Mouse (Mus musculus): ENCODE data around the gene Arl16. TPM values are rescaled to one million over a fixed set of nuclear protein-coding genes. Genes with fewer than 3 reads are reported as not detected.

Gene Arl16
- polyA plus RNA-seq, 1 experiment from 2014 or later = 50.5 TPM

GRCm38 (mm10) chr11:120501701-120502100, 34.3 kb upstream of the Arl16 start:
- Histone ChIP-seq H3K4me3 (no peak overlapping the region), H3K36me3 (peaks cover 28% of the 10 kb centered on the region), H3K27me3 (no peaks in the 10 kb centered on the region), H3K4me2 (no peak overlapping the region), H3K9me3 (no peaks in the 10 kb centered on the region), H3K27ac (no peak overlapping the region), H3K9ac (no peak overlapping the region), H3K4me1 (peaks cover 5% of the 10 kb centered on the region)
- WGBS = 82% methylated on average over 4 of the region's 4 CpGs
- ATAC-seq (ENCODE audit: insufficient number of reproducible peaks, low FRiP score, low TSS enrichment, low read depth) = no peak

- no peak for ATAC-seq (ENCODE audit: insufficient number of reproducible peaks, low FRiP score, low TSS enrichment, low read depth)
- 66% methylated on average over 6 of the region's 6 CpGs for WGBS
Measured at GRCm38 (mm10) chr11:120501018-120501417, 33.6 kb upstream of the Arl16 start.

GRCm38 (mm10) chr11:120500357-120500756, 33.0 kb upstream of the Arl16 start:
- Histone ChIP-seq H3K27ac (no peak overlapping the region), H3K4me2 (no peak overlapping the region), H3K4me1 (peaks cover 5% of the 10 kb centered on the region), H3K9ac (no peak overlapping the region), H3K4me3 (no peak overlapping the region), H3K9me3 (no peaks in the 10 kb centered on the region), H3K36me3 (peaks cover 40% of the 10 kb centered on the region), H3K27me3 (no peaks in the 10 kb centered on the region)
- WGBS = 13% methylated on average over 3 of the region's 3 CpGs
- no peak for ATAC-seq (ENCODE audit: insufficient number of reproducible peaks, low FRiP score, low TSS enrichment, low read depth)

More at GRCm38 (mm10) chr11:120501018-120501417, 33.6 kb upstream of the Arl16 start:
- H3K27ac ChIP-seq = no peak overlapping the region
- H3K27me3 ChIP-seq = no peaks in the 10 kb centered on the region
- H3K9ac ChIP-seq = no peak overlapping the region
- H3K36me3 ChIP-seq = peaks cover 34% of the 10 kb centered on the region
- no peak overlapping the region for H3K4me3 ChIP-seq
- H3K9me3 ChIP-seq = no peaks in the 10 kb centered on the region
- no peak overlapping the region for H3K4me2 ChIP-seq
- peaks cover 5% of the 10 kb centered on the region for H3K4me1 ChIP-seq

- H3K9me3 ChIP-seq = no peaks in the 10 kb centered on the region
- no peaks in the 10 kb centered on the region for H3K27me3 ChIP-seq
- no peak overlapping the region for H3K4me3 ChIP-seq
- peaks cover 45% of the 10 kb centered on the region for H3K36me3 ChIP-seq
- H3K9ac ChIP-seq = no peak overlapping the region
- WGBS = 76% methylated on average over 6 of the region's 6 CpGs
- peaks cover 5% of the 10 kb centered on the region for H3K4me1 ChIP-seq
- H3K27ac ChIP-seq = no peak overlapping the region
- no peak overlapping the region for H3K4me2 ChIP-seq
- no peak for ATAC-seq (ENCODE audit: insufficient number of reproducible peaks, low FRiP score, low TSS enrichment, low read depth)
Measured at GRCm38 (mm10) chr11:120499894-120500293, 32.5 kb upstream of the Arl16 start.

GRCm38 (mm10) chr11:120498891-120499290, 31.5 kb upstream of the Arl16 start:
- Histone ChIP-seq H3K4me2 (no peak overlapping the region), H3K27ac (no peak overlapping the region), H3K27me3 (no peaks in the 10 kb centered on the region), H3K9me3 (no peaks in the 10 kb centered on the region), H3K4me3 (no peak overlapping the region), H3K9ac (no peak overlapping the region), H3K36me3 (peaks cover 52% of the 10 kb centered on the region), H3K4me1 (peaks cover 6% of the 10 kb centered on the region)
- no peak for ATAC-seq (ENCODE audit: insufficient number of reproducible peaks, low FRiP score, low TSS enrichment, low read depth)
- WGBS = 83% methylated on average over 5 of the region's 5 CpGs

GRCm38 (mm10) chr11:120498226-120498625, 30.8 kb upstream of the Arl16 start:
- Histone ChIP-seq H3K36me3 (peaks cover 52% of the 10 kb centered on the region), H3K4me3 (no peak overlapping the region), H3K27ac (no peak overlapping the region), H3K4me2 (no peak overlapping the region), H3K9ac (no peak overlapping the region), H3K27me3 (no peaks in the 10 kb centered on the region), H3K4me1 (peaks cover 13% of the 10 kb centered on the region), H3K9me3 (no peaks in the 10 kb centered on the region)
- no peak for ATAC-seq (ENCODE audit: insufficient number of reproducible peaks, low FRiP score, low TSS enrichment, low read depth)
- WGBS = 92% methylated on average over 12 of the region's 12 CpGs

GRCm38 (mm10) chr11:120497436-120497835, 30.0 kb upstream of the Arl16 start:
- Histone ChIP-seq H3K27me3 (no peaks in the 10 kb centered on the region), H3K4me2 (no peak overlapping the region), H3K4me1 (peaks cover 21% of the 10 kb centered on the region), H3K9ac (no peak overlapping the region), H3K9me3 (no peaks in the 10 kb centered on the region), H3K27ac (no peak overlapping the region), H3K4me3 (no peak overlapping the region), H3K36me3 (peaks cover 52% of the 10 kb centered on the region)
- WGBS = 89% methylated on average over 3 of the region's 3 CpGs
- ATAC-seq (ENCODE audit: insufficient number of reproducible peaks, low FRiP score, low TSS enrichment, low read depth) = no peak

- WGBS = 87% methylated on average over 3 of the region's 3 CpGs
- Histone ChIP-seq H3K4me3 (no peak overlapping the region), H3K4me2 (no peak overlapping the region), H3K9ac (no peak overlapping the region), H3K4me1 (peaks cover 37% of the 10 kb centered on the region), H3K9me3 (no peaks in the 10 kb centered on the region), H3K27ac (no peak overlapping the region), H3K27me3 (no peaks in the 10 kb centered on the region), H3K36me3 (peaks cover 49% of the 10 kb centered on the region)
- ATAC-seq (ENCODE audit: insufficient number of reproducible peaks, low FRiP score, low TSS enrichment, low read depth) = no peak
Measured at GRCm38 (mm10) chr11:120493911-120494310, 26.5 kb upstream of the Arl16 start.

- peaks cover 49% of the 10 kb centered on the region for H3K36me3 ChIP-seq
- 44% methylated on average over 3 of the region's 3 CpGs for WGBS
- H3K27me3 ChIP-seq = no peaks in the 10 kb centered on the region
- H3K9me3 ChIP-seq = no peaks in the 10 kb centered on the region
- H3K9ac ChIP-seq = no peak overlapping the region
- peaks cover 37% of the 10 kb centered on the region for H3K4me1 ChIP-seq
- ATAC-seq (ENCODE audit: insufficient number of reproducible peaks, low FRiP score, low TSS enrichment, low read depth) = no peak
- 0 out of 2 replicates have a peak overlapping the region, but pooled peaks have one; percentile 85 for H3K27ac ChIP-seq
- peak overlapping the region; percentile 98 for H3K4me2 ChIP-seq
- peak overlapping the region; percentile 83 for H3K4me3 ChIP-seq
Measured at GRCm38 (mm10) chr11:120493351-120493750, 25.9 kb upstream of the Arl16 start.

- peaks cover 49% of the 10 kb centered on the region for H3K36me3 ChIP-seq
- H3K27ac ChIP-seq = 0 out of 2 replicates have a peak overlapping the region, but pooled peaks have one; percentile 85
- H3K4me1 ChIP-seq = peaks cover 37% of the 10 kb centered on the region
- no peaks in the 10 kb centered on the region for H3K9me3 ChIP-seq
- peak overlapping the region; percentile 83 for H3K4me3 ChIP-seq
- ATAC-seq (ENCODE audit: insufficient number of reproducible peaks, low FRiP score, low TSS enrichment, low read depth) = no peak
- WGBS = 18% methylated on average over 3 of the region's 3 CpGs
- no peaks in the 10 kb centered on the region for H3K27me3 ChIP-seq
- peak overlapping the region; percentile 12 for H3K9ac ChIP-seq
- H3K4me2 ChIP-seq = peak overlapping the region; percentile 98
Measured at GRCm38 (mm10) chr11:120492878-120493203, 25.4 kb upstream of the Arl16 start.

- Histone ChIP-seq H3K4me3 (peak overlapping the region; percentile 83), H3K4me2 (peak overlapping the region; percentile 98), H3K27ac (peak overlapping the region; percentile 85), H3K9ac (peak overlapping the region; percentile 79), H3K4me1 (peaks cover 37% of the 10 kb centered on the region), H3K36me3 (peaks cover 49% of the 10 kb centered on the region), H3K9me3 (no peaks in the 10 kb centered on the region), H3K27me3 (no peaks in the 10 kb centered on the region)
- WGBS = under 1% methylated on average over 48 of the region's 48 CpGs
- peak; percentile 8; the same call in 1 of the 2 replicates for ATAC-seq (ENCODE audit: insufficient number of reproducible peaks, low FRiP score, low TSS enrichment, low read depth)
Measured at GRCm38 (mm10) chr11:120492024-120492877, 24.8 kb upstream of the Arl16 start.

- H3K4me2 ChIP-seq = peak within 1 kb of the TSS; percentile 98
- ATAC-seq (ENCODE audit: insufficient number of reproducible peaks, low FRiP score, low TSS enrichment, low read depth) = peak; percentile 83
- H3K4me3 ChIP-seq = peak within 1 kb of the TSS; percentile 83
- WGBS = under 1% methylated on average over 35 of the region's 35 CpGs
- peak within 1 kb of the TSS; percentile 79 for H3K9ac ChIP-seq
- H3K4me1 ChIP-seq = peaks cover 37% of the 10 kb centered on the region
- peak within 1 kb of the TSS; percentile 85 for H3K27ac ChIP-seq
- H3K27me3 ChIP-seq = no peaks in the 10 kb centered on the region
- peaks cover 49% of the 10 kb centered on the region for H3K36me3 ChIP-seq
- no peaks in the 10 kb centered on the region for H3K9me3 ChIP-seq
Measured at GRCm38 (mm10) chr11:120491317-120492023, 24.1 kb upstream of the Arl16 start, which contains the start of gene Slc25a10. TSS of gene Slc25a10 (plus strand) at chr11:120491840.
